Mouse (Mus musculus): ENCODE measurements around the gene Map10.

- no peak for TF ChIP-seq CTCF (IDR thresholded peaks at IDR 0.05; ENCODE audit: low read depth, low read length)
- no peak for TF ChIP-seq POLR2A (IDR thresholded peaks at IDR 0.05; ENCODE audit: extremely low read depth, insufficient read depth, low read length)
Measured at GRCm38 (mm10) chr8:125709171-125709570, 39.6 kb downstream of the Map10 start.
